Mouse (Mus musculus) small intestine, adult 2 months (tissue): ENCODE results near the gene Klhl10. TPM values are rescaled to one million over a fixed set of nuclear protein-coding genes. Genes with fewer than 3 reads are reported as not detected.
A peak's percentile ranks its signal among the peaks of the same experiment; 100 is the strongest.

Experiments used
- H3K27ac ChIP-seq: fragments of 200-500 bp; 2 replicates; pipeline ENCODE4 v1.5.1; 2012; ENCODE audit warnings: low read depth, low read length, control low read depth, inconsistent platforms; ENCODE audit not compliant: insufficient read depth
- H3K27me3 ChIP-seq: fragments of 200-500 bp; 2 replicates; pipeline ENCODE4 v1.6.1; 2012; ENCODE audit warnings: mild to moderate bottlenecking, moderate library complexity, low read length, inconsistent platforms; ENCODE audit not compliant: control insufficient read depth, insufficient read depth
- H3K36me3 ChIP-seq: fragments of 200-500 bp; 2 replicates; pipeline ENCODE4 v1.6.1; 2012; ENCODE audit warnings: mild to moderate bottlenecking, low read length, control low read depth, inconsistent platforms; ENCODE audit not compliant: control insufficient read depth, insufficient read depth
- H3K4me1 ChIP-seq: fragments of 200-500 bp; 2 replicates; pipeline ENCODE4 v1.6.1; 2012; ENCODE audit warnings: low read length, inconsistent platforms, mixed read lengths; ENCODE audit not compliant: control insufficient read depth, insufficient read depth, insufficient read length
- H3K4me3 ChIP-seq: fragments of 200-500 bp; 2 replicates; pipeline ENCODE4 v1.5.1; 2012; ENCODE audit warnings: low read depth, mild to moderate bottlenecking, control low read depth, inconsistent platforms, low read length, moderate library complexity
- CTCF ChIP-seq: fragments of 200-500 bp; IDR thresholded peaks from 2 replicates; pipeline ENCODE4 v1.5.1; 2012; ENCODE audit warnings: low read depth, mild to moderate bottlenecking, control low read depth, inconsistent platforms, low read length, moderate library complexity, mixed read lengths; ENCODE audit not compliant: insufficient replicate concordance, insufficient read length; ENCODE audit errors: extremely low read depth
- POLR2A ChIP-seq: fragments of 200-500 bp; IDR thresholded peaks from 2 replicates; pipeline ENCODE4 v1.6.1; 2012; ENCODE audit warnings: low read depth, mild to moderate bottlenecking, control low read depth, inconsistent platforms, low read length, moderate library complexity
- WGBS: fragments of 180-500 bp; shearing (Covaris S2); methylation state at CpG from one replicate; pipeline ENCODE4 v1.1.7; 2018; 5-methylcytosine and 5-hydroxymethylcytosine counted together
- polyA plus RNA-seq: library from polyadenylated mRNA; depleted of rRNA; stranded (reverse); fragments of >200 nt; gene quantifications from 2 replicates; pipeline ENCODE4 v1.2.3, GENCODE M21; 2012; rRNA removed

The Klhl10 gene
- 0.04 TPM in 1 of 2 replicates, not detected in the other for polyA plus RNA-seq

- Histone ChIP-seq H3K36me3 (no peaks in the 10 kb centered on the region), H3K27me3 (no peaks in the 10 kb centered on the region), H3K27ac (no peak within 1 kb of the TSS), H3K4me3 (peak within 1 kb of the TSS; percentile 74), H3K4me1 (peaks cover 4% of the 10 kb centered on the region; the same call in 1 of the 2 replicates)
- WGBS = 86% methylated on average over 8 of the region's 8 CpGs
- no peak for TF ChIP-seq POLR2A
- TF ChIP-seq CTCF = no peak
Measured at GRCm38 (mm10) chr11:100441797-100442196, at the start of gene Klhl10, which contains the start of gene Nt5c3b. TSS of gene Klhl10 (plus strand) at chr11:100441917. TSS of gene Nt5c3b (minus strand) at chr11:100441808.

- H3K27me3 ChIP-seq = no peaks in the 10 kb centered on the region
- peaks cover 10% of the 10 kb centered on the region for H3K36me3 ChIP-seq
- H3K4me1 ChIP-seq = peaks cover 50% of the 10 kb centered on the region
- no peak for TF ChIP-seq CTCF
- no peak for TF ChIP-seq POLR2A
- H3K27ac ChIP-seq = peak overlapping the region; percentile 0; the same call in 1 of the 2 replicates
- no peak overlapping the region for H3K4me3 ChIP-seq
- 58% methylated on average over 5 of the region's 5 CpGs for WGBS
Measured at GRCm38 (mm10) chr11:100392958-100393357, 48.8 kb upstream of the Klhl10 start.

GRCm38 (mm10) chr11:100393733-100394132 is 48.0 kb upstream of the Klhl10 start:
- Histone ChIP-seq H3K4me1 (peaks cover 44% of the 10 kb centered on the region), H3K4me3 (peak overlapping the region; percentile 26), H3K27ac (no peak overlapping the region; the same call in 1 of the 2 replicates), H3K27me3 (no peaks in the 10 kb centered on the region), H3K36me3 (peaks cover 10% of the 10 kb centered on the region)
- 30% methylated on average over 7 of the region's 7 CpGs for WGBS
- TF ChIP-seq POLR2A (no peak), CTCF (no peak)

- Histone ChIP-seq H3K27ac (peak overlapping the region; percentile 79), H3K4me1 (peaks cover 42% of the 10 kb centered on the region), H3K27me3 (no peaks in the 10 kb centered on the region), H3K36me3 (peaks cover 10% of the 10 kb centered on the region), H3K4me3 (peak overlapping the region; percentile 74; the same call in 1 of the 2 replicates)
- 36% methylated on average over 5 of the region's 5 CpGs for WGBS
- TF ChIP-seq CTCF (no peak), POLR2A (no peak)
Measured at GRCm38 (mm10) chr11:100394353-100395074, 47.2 kb upstream of the Klhl10 start.

- WGBS = 12% methylated on average over 11 of the region's 11 CpGs
- H3K27ac ChIP-seq = peak overlapping the region; percentile 99
- H3K27me3 ChIP-seq = no peaks in the 10 kb centered on the region
- H3K36me3 ChIP-seq = peaks cover 8% of the 10 kb centered on the region
- H3K4me3 ChIP-seq = peak overlapping the region; percentile 74
- TF ChIP-seq POLR2A = peak; percentile 49; the same call in 1 of the 2 replicates
- no peak for TF ChIP-seq CTCF
- peaks cover 37% of the 10 kb centered on the region for H3K4me1 ChIP-seq
Measured at GRCm38 (mm10) chr11:100395200-100395599, 46.5 kb upstream of the Klhl10 start.

GRCm38 (mm10) chr11:100395861-100396631 is 45.7 kb upstream of the Klhl10 start:
- peak overlapping the region; percentile 99 for H3K27ac ChIP-seq
- TF ChIP-seq CTCF = no peak
- TF ChIP-seq POLR2A = 0 out of 2 replicates have a peak, but pooled peaks have one; percentile 14
- peaks cover 31% of the 10 kb centered on the region for H3K4me1 ChIP-seq
- H3K27me3 ChIP-seq = no peaks in the 10 kb centered on the region
- H3K4me3 ChIP-seq = peak overlapping the region; percentile 74
- 13% methylated on average over 17 of the region's 17 CpGs for WGBS
- peaks cover 7% of the 10 kb centered on the region for H3K36me3 ChIP-seq

- Histone ChIP-seq H3K27me3 (no peaks in the 10 kb centered on the region), H3K27ac (peak overlapping the region; percentile 99), H3K36me3 (peaks cover 7% of the 10 kb centered on the region), H3K4me1 (peaks cover 28% of the 10 kb centered on the region), H3K4me3 (peak overlapping the region; percentile 74)
- 1% methylated on average over 42 of the region's 42 CpGs for WGBS
- peak; percentile 35; the same call in 1 of the 2 replicates for TF ChIP-seq POLR2A
- 0 out of 2 replicates have a peak, but pooled peaks have one; percentile 35 for TF ChIP-seq CTCF
Measured at GRCm38 (mm10) chr11:100396886-100397599, 44.7 kb upstream of the Klhl10 start.
